Mouse (Mus musculus) spleen, postnatal 10 days (tissue): ENCODE data around the gene Cdkl5.

ENCODE experiments used
- DNase-seq, 2 experiments: peaks; one replicate each; pipeline ENCODE4 v3.0.0; 2021 to 2022; ENCODE audit warnings: low spot score in 2 of 2

Gene Cdkl5

GRCm38 (mm10) chrX:160994543-160995121 lies at the start of gene Cdkl5:
TSS of gene Cdkl5 (minus strand) at chrX:160994704.
- DNase-seq = peak; percentile 75 to 93

GRCm38 (mm10) chrX:161033235-161033803 lies 38.8 kb upstream of the Cdkl5 start:
- DNase-seq = peak in 1 of 2 experiments; percentile 10

GRCm38 (mm10) chrX:161032423-161032822 lies 37.9 kb upstream of the Cdkl5 start:
- DNase-seq = no peak

DNA sequence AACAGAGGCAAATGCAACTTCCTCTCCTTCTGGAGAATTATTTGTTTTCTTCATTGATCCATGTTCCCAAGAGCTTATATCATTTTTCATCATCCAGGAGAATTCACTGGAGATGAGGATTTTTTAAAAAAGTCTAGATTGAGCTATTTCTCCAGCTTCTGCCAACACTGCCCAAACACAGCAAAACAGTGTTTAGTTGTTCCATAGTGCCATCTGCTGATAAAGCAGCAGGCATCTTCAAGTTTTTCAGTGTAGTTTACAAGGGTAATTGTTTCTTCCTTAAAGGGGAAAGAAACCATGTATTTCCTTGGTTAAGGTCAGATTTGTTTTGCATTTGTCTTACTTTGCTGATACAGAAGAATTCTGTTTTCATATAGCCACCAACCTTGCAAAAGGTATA lies 35.7 kb upstream of the Cdkl5 start:
- no peak for DNase-seq

GRCm38 (mm10) chrX:161024475-161024874 lies 30.0 kb upstream of the Cdkl5 start:
- no peak for DNase-seq

- DNase-seq = no peak
Measured at GRCm38 (mm10) chrX:161021548-161021947, 27.0 kb upstream of the Cdkl5 start.

GRCm38 (mm10) chrX:161018179-161018578 lies 23.7 kb upstream of the Cdkl5 start:
- no peak for DNase-seq

DNA sequence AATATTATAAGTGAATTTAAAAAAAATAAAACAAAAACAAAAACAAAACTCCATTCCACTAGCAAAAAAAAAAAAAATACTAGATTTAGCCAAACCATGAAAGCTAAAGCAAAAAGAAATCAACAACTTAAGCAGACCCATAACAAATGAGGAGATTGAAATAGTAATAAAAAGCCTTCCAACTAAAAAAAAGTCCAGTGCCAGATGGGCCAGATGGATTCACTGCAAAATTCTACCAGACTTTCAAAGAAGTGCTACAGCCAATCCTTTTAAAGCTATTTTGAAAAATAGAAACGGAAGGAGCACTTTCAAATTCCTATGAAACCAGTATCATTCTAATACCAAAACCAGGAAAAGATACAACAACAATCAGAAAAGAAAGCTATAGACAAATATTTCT lies 11.8 kb upstream of the Cdkl5 start:
- no peak for DNase-seq

GRCm38 (mm10) chrX:160996051-160996450 lies 1.5 kb upstream of the Cdkl5 start:
- no peak for DNase-seq

DNA sequence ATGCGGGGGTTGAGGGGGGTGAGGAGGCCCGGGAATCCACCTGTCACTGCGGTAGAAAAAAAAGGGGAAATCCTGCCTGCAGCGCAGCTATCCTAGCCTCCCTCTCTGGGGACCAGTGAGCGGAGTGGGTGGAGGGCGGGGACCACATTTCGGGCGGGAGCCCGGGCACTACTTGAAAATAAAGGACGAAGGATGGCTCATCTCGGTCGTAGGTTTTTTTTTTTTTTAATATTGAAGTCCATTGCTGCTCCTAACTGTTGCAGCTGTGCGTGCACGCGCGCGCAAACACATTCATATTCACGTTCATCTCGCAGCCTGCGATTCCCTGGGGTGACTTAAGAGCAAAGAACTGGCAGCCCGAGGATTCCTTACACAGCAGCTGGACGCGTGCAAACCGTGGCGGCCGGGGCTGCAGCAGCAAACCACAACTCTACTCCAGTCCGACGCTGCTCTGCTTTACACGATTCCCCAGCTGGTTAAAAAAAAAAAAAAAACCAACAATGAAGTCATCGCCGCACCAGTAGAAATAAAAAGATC lies 695 bp upstream of the Cdkl5 start:
- DNase-seq = peak in 1 of 2 experiments; percentile 31

- no peak for DNase-seq
Measured at GRCm38 (mm10) chrX:160993749-160994539, 560 bp downstream of the Cdkl5 start.

DNA sequence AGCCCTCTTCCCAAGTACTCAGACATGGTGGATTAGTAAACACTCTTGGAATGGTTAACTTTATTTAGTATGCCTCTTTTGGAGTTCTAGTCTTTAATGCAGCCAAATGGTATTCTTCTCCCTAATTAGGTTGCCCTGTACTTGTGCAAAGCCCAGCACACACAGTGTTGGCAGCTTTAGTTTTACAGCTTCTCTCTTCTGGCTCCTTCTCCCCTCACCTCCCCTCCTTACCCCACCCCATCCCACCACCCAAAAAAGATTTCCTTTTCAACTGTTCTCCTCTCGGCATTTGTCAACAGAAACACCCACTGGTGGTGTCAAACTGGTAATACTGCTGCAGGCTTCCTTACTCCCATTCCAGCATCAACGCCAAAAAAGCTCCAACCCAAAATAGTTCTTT lies 1.8 kb downstream of the Cdkl5 start:
- DNase-seq = no peak

DNA sequence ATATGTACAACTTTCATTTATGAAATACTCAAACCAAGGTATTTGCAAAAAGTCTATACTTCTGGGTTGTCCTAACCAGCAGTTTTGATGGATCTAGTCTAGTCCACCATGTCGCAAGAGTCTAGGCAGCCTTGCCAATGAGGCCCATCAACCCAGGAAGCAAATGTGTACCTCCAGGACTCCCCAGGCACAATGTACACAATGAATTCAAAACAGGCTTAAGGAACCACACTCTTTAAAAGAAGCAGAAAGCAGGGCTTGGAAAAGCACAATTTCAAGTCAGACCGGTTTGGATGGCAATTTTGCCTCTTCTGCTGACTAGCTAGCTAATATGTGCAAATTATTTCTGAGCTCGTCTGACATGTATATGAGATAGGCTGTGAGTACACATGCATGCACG lies 4.2 kb downstream of the Cdkl5 start:
- DNase-seq = no peak

DNA sequence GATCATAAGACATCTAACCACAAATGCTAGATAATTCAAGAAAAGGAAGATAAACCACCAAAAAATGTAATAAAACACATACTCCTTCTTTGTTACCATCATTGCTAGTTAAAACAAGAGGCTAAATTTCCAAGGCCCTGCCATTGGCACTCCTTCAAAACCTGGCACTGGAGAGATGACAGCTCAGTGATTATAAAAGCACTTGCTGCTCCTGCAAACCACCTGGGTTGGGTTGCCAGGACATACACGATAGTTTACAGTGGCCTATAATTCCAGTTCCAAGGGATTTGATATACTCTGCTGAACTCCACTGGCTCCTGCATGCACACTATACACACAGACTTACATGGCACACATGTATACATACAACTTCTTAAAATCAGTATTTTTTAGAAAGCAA lies 16.6 kb downstream of the Cdkl5 start:
- DNase-seq = no peak

DNA sequence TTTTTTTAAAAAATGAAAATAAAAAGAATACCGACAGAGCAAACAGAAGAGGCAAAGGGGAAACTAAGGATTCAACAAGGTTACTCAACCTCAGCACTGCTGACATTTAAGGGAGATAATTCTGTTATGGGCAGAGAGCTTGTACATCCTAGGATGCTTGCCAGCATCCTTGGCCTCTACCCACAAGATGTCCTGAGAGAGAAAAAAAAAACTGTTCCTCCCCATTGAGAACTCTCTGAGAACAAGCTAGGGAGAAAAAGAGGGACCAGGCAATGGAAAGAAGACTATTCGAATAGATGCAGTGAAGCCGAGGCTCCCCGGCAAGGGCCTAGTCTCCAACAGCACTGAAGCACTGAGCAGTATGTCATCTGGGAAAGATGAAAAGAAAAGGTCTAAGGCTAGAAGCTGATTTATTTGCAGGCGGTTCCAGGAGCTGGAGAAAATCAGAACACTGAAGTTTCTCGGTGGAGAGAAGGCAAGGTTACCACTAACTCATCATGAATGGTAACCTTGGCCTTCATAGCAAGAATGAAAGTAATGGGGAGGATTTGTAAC lies 22.4 kb downstream of the Cdkl5 start:
- no peak for DNase-seq

DNA sequence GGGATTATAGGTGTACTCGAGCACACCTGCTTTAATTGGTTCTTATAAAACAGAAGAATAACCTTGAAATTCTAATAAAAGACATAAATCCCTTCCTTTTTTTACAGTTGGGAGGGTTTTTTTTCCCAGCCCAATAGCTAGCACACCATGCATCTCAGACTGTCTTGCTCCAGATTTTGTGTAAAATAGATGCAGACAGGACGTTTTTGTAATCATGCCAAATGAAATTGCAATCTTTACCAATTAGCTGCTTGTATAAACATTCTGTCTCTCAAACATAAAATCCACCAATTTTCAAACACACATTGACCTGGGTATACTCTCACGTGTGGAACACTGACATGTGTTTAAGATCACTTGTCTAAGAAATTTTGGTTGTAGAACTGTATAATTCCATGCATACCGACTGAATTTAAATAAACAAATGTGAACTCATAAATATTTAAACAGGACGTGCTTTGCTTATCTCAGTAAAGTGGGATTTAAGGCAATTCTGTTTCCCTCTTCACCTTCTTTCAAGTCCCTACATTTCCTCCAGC lies 35.8 kb downstream of the Cdkl5 start:
- DNase-seq = no peak

DNA sequence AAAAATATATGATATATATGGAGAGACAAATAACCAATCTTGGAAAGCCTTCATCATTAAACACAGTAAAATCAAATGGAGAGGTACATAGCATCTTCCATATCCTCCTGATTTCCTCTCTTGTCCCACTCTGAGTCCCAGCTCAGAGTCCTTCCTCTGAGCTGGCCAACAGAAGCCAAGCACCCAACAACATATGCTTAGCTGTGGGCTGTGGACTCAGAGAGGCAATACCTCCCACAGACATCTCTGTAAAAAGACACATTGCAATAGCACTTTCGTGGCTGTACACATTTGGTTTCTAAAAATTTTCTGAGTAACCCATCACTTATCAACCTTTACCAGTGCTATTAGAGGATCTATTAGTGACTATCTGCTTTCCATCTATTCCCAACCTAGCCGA lies 44.9 kb downstream of the Cdkl5 start:
- no peak for DNase-seq

DNA sequence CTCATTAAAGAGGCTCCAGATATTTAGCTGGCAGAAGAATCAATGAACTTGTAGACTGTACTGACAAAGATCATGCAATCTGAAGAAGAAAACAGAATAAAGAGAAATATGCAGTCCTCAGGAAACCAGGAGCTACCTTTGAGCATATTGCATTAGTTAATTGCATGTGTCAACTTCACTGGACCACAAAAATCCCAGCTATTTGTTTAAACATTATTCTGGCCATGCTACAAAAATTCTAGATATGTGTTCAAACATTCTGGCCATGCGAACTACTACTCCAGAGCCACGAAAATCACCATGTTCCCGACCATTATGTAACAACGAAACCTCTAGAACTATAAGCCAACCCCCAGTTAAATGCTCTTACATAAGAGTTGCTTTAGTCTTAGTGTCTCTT lies 49.8 kb downstream of the Cdkl5 start:
- no peak for DNase-seq

GRCm38 (mm10) chrX:160935541-160935940 lies 59.0 kb downstream of the Cdkl5 start:
- peak in 1 of 2 experiments; percentile 13 for DNase-seq

DNA sequence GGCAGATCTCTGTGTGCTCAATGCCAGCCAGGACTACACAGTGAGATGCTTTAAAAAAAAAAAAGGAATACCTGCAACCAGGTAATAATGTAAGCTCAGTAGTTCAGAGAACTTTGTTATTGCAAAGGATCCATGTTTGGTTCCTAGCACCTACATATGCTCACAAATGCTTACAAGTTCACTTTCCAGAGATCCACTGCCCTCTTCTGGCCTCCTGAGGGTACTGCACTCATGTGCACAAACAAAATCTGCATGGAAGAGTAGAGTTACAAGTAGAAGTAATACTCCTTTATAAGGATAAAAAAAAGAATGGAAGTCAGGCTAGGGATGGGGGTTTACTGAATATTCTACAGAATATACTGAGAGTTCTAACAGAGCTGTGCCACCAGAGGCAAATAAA lies 63.8 kb downstream of the Cdkl5 start:
- peak in 1 of 2 experiments; percentile 12 for DNase-seq

DNA sequence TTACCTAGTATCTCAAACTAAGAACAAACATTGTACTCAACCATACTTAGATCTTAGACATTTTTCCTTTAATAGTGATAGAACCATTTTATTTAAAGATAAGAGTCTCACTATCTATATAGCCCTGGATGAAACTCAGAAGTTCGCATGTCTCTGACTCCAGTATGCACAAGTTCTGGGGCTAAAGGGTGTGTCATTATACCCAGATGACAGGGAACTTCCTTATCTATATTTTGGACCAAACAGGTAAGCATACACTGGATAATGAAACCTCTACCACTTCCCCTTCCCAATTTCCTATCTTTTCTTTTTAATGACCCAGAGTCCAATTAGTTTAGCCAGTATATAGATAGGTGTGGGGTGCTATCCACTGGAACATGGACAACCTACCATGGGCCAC lies 65.6 kb downstream of the Cdkl5 start:
- no peak for DNase-seq

DNA sequence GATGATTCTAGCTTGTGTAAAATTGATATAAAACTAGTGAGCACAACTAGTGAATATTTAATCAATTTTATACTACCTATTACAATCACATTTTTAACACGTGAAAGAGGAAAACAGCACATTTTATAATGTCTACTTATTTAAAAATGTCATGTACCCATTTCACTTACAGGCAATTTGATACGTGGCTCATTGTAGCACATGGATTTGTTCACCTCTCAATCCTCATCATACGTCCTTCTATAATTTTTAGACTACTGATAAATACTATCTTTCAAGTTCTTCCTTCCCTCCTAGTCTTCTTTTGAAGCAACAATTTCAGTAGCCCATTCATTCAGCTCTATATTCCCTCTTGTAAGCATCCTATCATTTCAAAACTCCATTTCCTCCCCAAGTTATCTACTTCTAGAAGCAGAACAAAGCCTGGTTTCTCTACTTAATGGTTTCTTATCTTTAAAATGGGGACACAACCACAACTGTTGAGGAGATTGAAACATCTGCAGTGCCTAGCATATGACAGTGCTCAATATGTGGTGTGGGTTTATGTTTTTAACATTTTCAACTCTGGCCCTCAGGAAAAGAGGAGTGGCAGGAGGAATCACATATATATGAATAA lies 75.4 kb downstream of the Cdkl5 start:
- no peak for DNase-seq
